Mouse (Mus musculus): ENCODE data around the gene Cd302. TPM values are rescaled to one million over a fixed set of nuclear protein-coding genes. Genes with fewer than 3 reads are reported as not detected.

The Cd302 gene
- polyA plus RNA-seq, 1 experiment from 2014 or later: 13.4 TPM

Other genes starting within 250 kb of the Cd302 start
- 45.4 and 52.5 TPM in 2 replicates for gene Baz2b, start 74.6 kb downstream of the Cd302 start, polyA plus RNA-seq (2015; fragmentation: Nextera tagmentation; extraction: Ambion mirVana)
- gene March7, start 74.6 kb downstream of the Cd302 start, polyA plus RNA-seq (2015; fragmentation: Nextera tagmentation; extraction: Ambion mirVana): 69.8 and 84.1 TPM in 2 replicates
- 23.6 and 24.5 TPM in 2 replicates for gene Ly75, start 98.8 kb upstream of the Cd302 start, polyA plus RNA-seq (2015; fragmentation: Nextera tagmentation; extraction: Ambion mirVana)